Mouse (Mus musculus) testis, adult 2 months (tissue): ENCODE measurements around the gene Nell2.

Experiments
- CTCF ChIP-seq: fragments of 200-500 bp; IDR thresholded peaks from 2 replicates; pipeline ENCODE4 v1.5.1; 2012; ENCODE audit warnings: low read depth, mild to moderate bottlenecking, inconsistent platforms, low read length, moderate library complexity; ENCODE audit not compliant: control insufficient read depth, insufficient read depth, insufficient replicate concordance
- POLR2A ChIP-seq: fragments of 200-500 bp; IDR thresholded peaks from 2 replicates; pipeline ENCODE4 v1.6.1; 2012; ENCODE audit warnings: low read depth, mild to moderate bottlenecking, inconsistent platforms, low read length, moderate library complexity; ENCODE audit not compliant: control insufficient read depth

DNA sequence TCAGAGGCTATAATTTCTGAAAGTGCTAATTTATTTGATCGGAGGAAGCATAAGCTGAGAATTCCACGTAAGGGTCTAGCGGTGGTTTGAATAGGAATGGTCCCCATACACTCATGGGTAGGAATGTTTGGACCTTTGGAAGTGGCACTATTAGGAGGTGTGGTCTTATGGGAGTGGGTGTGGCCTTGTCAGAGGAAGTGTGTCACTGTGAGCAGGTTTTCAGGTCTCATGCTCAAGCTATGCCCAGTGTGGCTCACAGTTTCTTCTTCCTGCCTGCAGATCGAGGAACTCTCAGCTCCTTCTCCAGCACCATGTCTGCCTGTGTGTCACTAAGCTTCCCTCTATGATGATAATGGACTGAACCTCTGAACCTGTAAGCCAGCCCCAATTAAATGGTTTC is 46.8 kb downstream of the Nell2 start:
- no peak for TF ChIP-seq CTCF
- TF ChIP-seq POLR2A, result no peak
